Mouse (Mus musculus): Measurements from ENCODE around the gene Kctd5. TPM values are rescaled to one million over a fixed set of nuclear protein-coding genes. Genes with fewer than 3 reads are reported as not detected.
A peak's percentile ranks its signal among the peaks of the same experiment; 100 is the strongest.

The Kctd5 gene
- total and polyA plus RNA-seq, 3 experiments = 16.7 to 17.3 (median 16.9) TPM

DNA sequence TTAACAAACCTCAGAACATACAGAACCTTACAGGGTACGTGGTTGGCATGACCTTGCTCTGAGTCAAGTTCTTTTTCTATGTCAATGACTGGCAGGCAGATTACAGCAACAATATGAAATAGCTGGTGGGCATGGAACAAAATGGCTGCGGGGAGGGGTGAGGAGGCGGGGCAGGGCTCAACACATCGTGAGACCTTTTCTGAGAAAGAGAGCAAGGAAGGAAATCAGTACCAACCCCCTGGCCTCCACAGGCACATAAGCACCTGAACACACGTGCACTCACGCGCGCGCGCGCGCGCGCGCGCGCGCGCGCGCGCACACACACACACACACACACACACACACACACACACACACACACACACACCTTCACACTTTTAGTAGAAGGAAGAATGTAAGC is 42.7 kb downstream of the Kctd5 start:
- no peak for DNase-seq (ENCODE audit: low spot score)
- Histone ChIP-seq H3K4me1 (ENCODE audit: insufficient read depth, low read depth, low read length) (no peaks in the 10 kb centered on the region; the same call in 1 of the 2 replicates), H3K36me3 (replicated peaks) (no peaks in the 10 kb centered on the region), H3K4me3 (ENCODE audit: low read depth, low read length) (no peak overlapping the region), H3K9me3 (replicated peaks) (no peaks in the 10 kb centered on the region), H3K27me3 (ENCODE audit: insufficient read depth, low read length) (peaks cover 16% of the 10 kb centered on the region)
- ATAC-seq (ENCODE audit: extremely low read depth, insufficient number of reproducible peaks, low FRiP score, poor library complexity, severe bottlenecking) = no peak
- TF ChIP-seq GATA1 (IDR thresholded peaks at IDR 0.05; ENCODE audit: borderline replicate concordance, low read length) (no peak), TAL1 (conservative IDR thresholded peaks at IDR 0.05; ENCODE audit: low read depth, low read length) (no peak), CTCF (IDR thresholded peaks at IDR 0.05; ENCODE audit: low read depth, low read length) (no peak), POLR2AphosphoS5 (IDR thresholded peaks at IDR 0.05; ENCODE audit: insufficient replicate concordance, low read depth, low read length) (no peak)

DNA sequence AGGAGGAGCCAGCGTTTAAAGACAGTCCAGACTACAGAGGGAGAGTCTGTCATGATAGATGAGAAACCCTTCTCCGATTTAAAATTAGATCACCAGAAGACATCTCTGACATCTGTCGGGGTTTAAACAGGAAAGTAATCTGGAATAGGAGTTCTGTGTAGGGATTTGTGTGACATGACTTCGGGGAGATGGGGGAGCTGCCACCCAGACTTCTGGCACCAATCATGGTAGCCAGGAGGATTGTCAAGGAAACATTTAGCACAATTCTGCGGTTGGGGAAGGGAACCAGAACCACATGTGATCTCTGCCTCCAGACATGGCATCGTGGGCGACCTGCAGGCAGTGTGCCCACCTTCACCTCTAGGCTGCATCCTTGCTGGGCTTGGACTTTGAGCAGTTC is 43.8 kb downstream of the Kctd5 start:
- Histone ChIP-seq H3K36me3 (replicated peaks) (no peaks in the 10 kb centered on the region), H3K9me3 (replicated peaks) (no peaks in the 10 kb centered on the region), H3K4me3 (ENCODE audit: low read depth, low read length) (no peak overlapping the region), H3K27me3 (ENCODE audit: insufficient read depth, low read length) (peaks cover 12% of the 10 kb centered on the region), H3K4me1 (ENCODE audit: insufficient read depth, low read depth, low read length) (no peaks in the 10 kb centered on the region; the same call in 1 of the 2 replicates)
- ATAC-seq (ENCODE audit: extremely low read depth, insufficient number of reproducible peaks, low FRiP score, poor library complexity, severe bottlenecking) (no peak), DNase-seq (ENCODE audit: low spot score) (no peak)
- TF ChIP-seq GATA2 (IDR thresholded peaks at IDR 0.05; ENCODE audit: borderline replicate concordance, low read depth, low read length) (no peak), TAL1 (conservative IDR thresholded peaks at IDR 0.05; ENCODE audit: low read depth, low read length) (no peak), GATA1 (IDR thresholded peaks at IDR 0.05; ENCODE audit: borderline replicate concordance, low read length) (no peak), CTCF (IDR thresholded peaks at IDR 0.05; ENCODE audit: low read depth, low read length) (no peak)

DNA sequence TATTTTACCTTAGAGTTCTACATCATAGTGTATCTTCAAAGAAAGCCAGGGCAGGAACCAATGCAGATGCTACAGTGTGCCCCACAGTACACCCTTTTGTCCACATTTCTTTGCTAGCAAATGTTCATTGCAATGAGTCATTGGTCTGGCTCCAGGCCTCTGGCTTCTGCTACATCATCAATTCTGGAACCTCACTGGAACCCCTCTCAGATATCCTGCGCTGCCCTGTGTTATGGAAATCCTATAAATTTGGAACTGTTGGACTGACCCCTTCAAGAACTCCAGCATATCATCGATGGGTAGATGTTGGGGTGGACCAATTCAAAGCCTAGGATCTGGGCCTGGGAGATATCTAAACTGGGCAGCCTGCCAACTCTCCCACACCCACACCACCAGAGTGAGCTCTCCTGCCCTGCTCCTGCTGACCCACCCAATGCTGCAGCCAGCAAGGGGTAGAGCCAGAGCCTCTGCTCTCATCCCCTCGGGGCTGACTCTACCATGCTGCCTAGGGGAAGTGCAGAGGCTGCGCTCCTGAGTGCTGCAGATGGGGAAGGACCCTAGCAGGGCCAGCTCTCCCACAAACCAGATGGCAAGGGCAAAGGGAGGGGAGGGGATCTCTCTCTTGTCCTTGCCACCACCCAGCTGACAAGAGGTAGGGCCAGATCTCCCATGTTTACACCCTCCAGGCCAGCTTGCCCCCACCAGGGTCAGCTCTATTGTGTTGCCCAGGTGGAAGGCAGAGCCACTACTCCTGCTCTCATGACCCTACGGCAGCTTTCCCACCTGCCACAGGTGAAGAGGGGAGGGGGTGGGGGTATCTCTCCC is 51.7 kb downstream of the Kctd5 start:
- no peak for DNase-seq (ENCODE audit: low spot score)

DNA sequence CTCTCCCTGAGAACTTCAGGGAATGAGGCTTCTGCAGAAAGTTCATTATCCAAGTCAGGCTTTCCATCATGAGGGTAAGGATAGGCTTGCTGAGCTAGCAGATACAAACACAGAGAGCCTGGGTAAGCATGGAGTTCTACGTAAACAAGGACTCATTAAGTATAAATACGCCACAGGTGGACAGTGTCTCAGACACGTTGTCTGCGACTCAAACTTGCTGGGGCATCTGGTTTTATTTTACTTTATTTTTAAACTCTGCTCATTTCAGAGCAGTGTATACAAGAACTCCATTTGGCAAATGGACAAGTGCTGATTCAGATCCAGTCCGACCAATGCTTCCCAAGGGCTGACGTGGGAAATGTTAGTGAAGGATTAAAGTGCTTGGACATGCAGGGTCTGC is 52.6 kb downstream of the Kctd5 start:
- no peaks in the 10 kb centered on the region for H3K9me3 ChIP-seq (replicated peaks)
- H3K36me3 ChIP-seq (replicated peaks) = no peaks in the 10 kb centered on the region
- ATAC-seq (ENCODE audit: extremely low read depth, insufficient number of reproducible peaks, low FRiP score, poor library complexity, severe bottlenecking) (no peak), DNase-seq (ENCODE audit: low spot score) (no peak)
- no peak overlapping the region for H3K4me3 ChIP-seq (ENCODE audit: low read depth, low read length)
- peaks cover 11% of the 10 kb centered on the region for H3K27me3 ChIP-seq (ENCODE audit: insufficient read depth, low read length)
- TF ChIP-seq POLR2AphosphoS5 (IDR thresholded peaks at IDR 0.05; ENCODE audit: insufficient replicate concordance, low read depth, low read length) (no peak), GATA2 (IDR thresholded peaks at IDR 0.05; ENCODE audit: borderline replicate concordance, low read depth, low read length) (no peak), CTCF (IDR thresholded peaks at IDR 0.05; ENCODE audit: low read depth, low read length) (no peak), GATA1 (IDR thresholded peaks at IDR 0.05; ENCODE audit: borderline replicate concordance, low read length) (no peak)
- H3K4me1 ChIP-seq (ENCODE audit: insufficient read depth, low read depth, low read length) = no peaks in the 10 kb centered on the region

More for the DNA sequence above, 51.7 kb downstream of the Kctd5 start:
- Histone ChIP-seq H3K9me3 (replicated peaks) (no peaks in the 10 kb centered on the region), H3K27me3 (ENCODE audit: insufficient read depth, low read length) (peaks cover 11% of the 10 kb centered on the region), H3K4me1 (ENCODE audit: insufficient read depth, low read depth, low read length) (no peaks in the 10 kb centered on the region), H3K36me3 (replicated peaks) (no peaks in the 10 kb centered on the region), H3K4me3 (ENCODE audit: low read depth, low read length) (no peak overlapping the region)
- no peak for TF ChIP-seq CTCF (IDR thresholded peaks at IDR 0.05; ENCODE audit: low read depth, low read length)
- TF ChIP-seq GATA1 (IDR thresholded peaks at IDR 0.05; ENCODE audit: borderline replicate concordance, low read length) = no peak
- no peak for TF ChIP-seq TAL1 (conservative IDR thresholded peaks at IDR 0.05; ENCODE audit: low read depth, low read length)
- TF ChIP-seq GATA2 (IDR thresholded peaks at IDR 0.05; ENCODE audit: borderline replicate concordance, low read depth, low read length) = no peak
- TF ChIP-seq POLR2AphosphoS5 (IDR thresholded peaks at IDR 0.05; ENCODE audit: insufficient replicate concordance, low read depth, low read length) = no peak
- ATAC-seq (ENCODE audit: extremely low read depth, insufficient number of reproducible peaks, low FRiP score, poor library complexity, severe bottlenecking) = no peak

DNA sequence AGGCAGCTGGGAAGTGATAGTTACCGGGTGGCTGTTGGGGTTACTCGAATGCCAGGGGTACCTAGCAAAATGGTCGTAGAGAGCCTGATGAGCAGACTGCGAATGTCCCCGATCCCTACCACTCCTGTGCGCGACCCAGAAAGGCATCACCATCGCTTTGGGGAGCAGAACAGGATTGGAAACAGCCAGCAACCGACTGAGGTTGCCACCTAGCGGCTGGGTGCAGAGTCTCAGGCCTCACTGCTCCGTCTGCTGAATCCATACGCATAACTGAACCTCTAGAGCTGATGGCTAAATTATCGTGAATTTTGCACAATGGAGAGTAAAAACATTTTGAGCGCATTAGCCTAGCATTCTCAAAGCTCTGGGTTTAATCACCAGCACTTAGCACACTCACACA is 57.6 kb downstream of the Kctd5 start:
- H3K36me3 ChIP-seq (replicated peaks) = no peaks in the 10 kb centered on the region
- DNase-seq (ENCODE audit: low spot score) = peak; percentile 18
- H3K4me3 ChIP-seq (ENCODE audit: low read depth, low read length) = no peak overlapping the region
- TF ChIP-seq GATA2 (IDR thresholded peaks at IDR 0.05; ENCODE audit: borderline replicate concordance, low read depth, low read length) (no peak), CTCF (IDR thresholded peaks at IDR 0.05; ENCODE audit: low read depth, low read length) (peak; percentile 34; the same call in 1 of the 2 replicates), POLR2AphosphoS5 (IDR thresholded peaks at IDR 0.05; ENCODE audit: insufficient replicate concordance, low read depth, low read length) (no peak), TAL1 (conservative IDR thresholded peaks at IDR 0.05; ENCODE audit: low read depth, low read length) (no peak), GATA1 (IDR thresholded peaks at IDR 0.05; ENCODE audit: borderline replicate concordance, low read length) (no peak)
- peak; percentile 28; the same call in 1 of the 2 replicates for ATAC-seq (ENCODE audit: extremely low read depth, insufficient number of reproducible peaks, low FRiP score, poor library complexity, severe bottlenecking)
- H3K9me3 ChIP-seq (replicated peaks) = no peaks in the 10 kb centered on the region
- H3K4me1 ChIP-seq (ENCODE audit: insufficient read depth, low read depth, low read length) = no peaks in the 10 kb centered on the region
- H3K27me3 ChIP-seq (ENCODE audit: insufficient read depth, low read length) = peaks cover 9% of the 10 kb centered on the region; the same call in 1 of the 2 replicates

DNA sequence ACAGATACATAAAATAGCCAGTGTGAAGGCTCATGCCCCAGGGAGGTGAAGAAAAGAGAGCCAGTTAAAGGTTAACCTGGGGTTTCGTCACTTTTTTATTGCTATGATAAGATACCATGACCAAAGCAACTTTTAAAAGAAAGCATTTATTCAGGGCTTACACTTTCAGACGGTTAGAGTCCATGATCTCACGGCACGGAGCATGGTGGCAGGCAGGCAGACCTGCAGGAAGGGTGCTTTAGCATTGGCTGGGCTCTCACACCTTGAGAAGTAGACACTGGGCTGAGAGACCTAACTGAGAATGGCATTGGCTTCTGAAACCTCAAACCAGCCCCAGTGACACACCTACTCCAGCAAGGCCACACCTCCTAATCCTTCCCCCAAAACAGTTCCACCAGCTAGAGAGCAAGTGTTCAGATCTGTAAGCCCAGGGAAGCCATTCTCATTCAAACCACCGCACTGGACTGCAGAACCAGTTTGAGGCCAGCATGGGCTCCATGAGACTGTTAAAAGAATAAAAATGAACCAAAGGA is 58.8 kb downstream of the Kctd5 start:
- H3K27me3 ChIP-seq (ENCODE audit: insufficient read depth, low read length) = peaks cover 7% of the 10 kb centered on the region; the same call in 1 of the 2 replicates
- DNase-seq (ENCODE audit: low spot score) (no peak), ATAC-seq (ENCODE audit: extremely low read depth, insufficient number of reproducible peaks, low FRiP score, poor library complexity, severe bottlenecking) (no peak)
- H3K4me3 ChIP-seq (ENCODE audit: low read depth, low read length) = no peak overlapping the region
- TF ChIP-seq GATA1 (IDR thresholded peaks at IDR 0.05; ENCODE audit: borderline replicate concordance, low read length) (no peak), CTCF (IDR thresholded peaks at IDR 0.05; ENCODE audit: low read depth, low read length) (no peak), POLR2AphosphoS5 (IDR thresholded peaks at IDR 0.05; ENCODE audit: insufficient replicate concordance, low read depth, low read length) (no peak), TAL1 (conservative IDR thresholded peaks at IDR 0.05; ENCODE audit: low read depth, low read length) (no peak), GATA2 (IDR thresholded peaks at IDR 0.05; ENCODE audit: borderline replicate concordance, low read depth, low read length) (no peak)
- H3K4me1 ChIP-seq (ENCODE audit: insufficient read depth, low read depth, low read length) = no peaks in the 10 kb centered on the region
- no peaks in the 10 kb centered on the region for H3K36me3 ChIP-seq (replicated peaks)
- H3K9me3 ChIP-seq (replicated peaks) = no peaks in the 10 kb centered on the region
